Mouse (Mus musculus): Measurements from ENCODE around the gene Olfr361. TPM values are rescaled to one million over a fixed set of nuclear protein-coding genes. Genes with fewer than 3 reads are reported as not detected.
"Not testable (repeated sequence)": the region's sequence is repeated elsewhere in the genome, so short reads cannot be mapped to it uniquely, and the experiment has no call there.

Olfr361 gene
- polyA plus RNA-seq (2017; shearing (Covaris generic)): not detected

- ATAC-seq: not testable (repeated sequence)
Measured at GRCm38 (mm10) chr2:37089190-37089589, at the start of gene Olfr361. Gene Olfr361 (minus strand): TSS chr2:37089290.

GRCm38 (mm10) chr2:37117810-37118209 is 28.7 kb upstream of the Olfr361 start, which contains the start of gene Olfr362:
Gene Olfr362 (minus strand): TSS chr2:37117910.
- no peak for ATAC-seq

GRCm38 (mm10) chr2:37065446-37065845 is 23.6 kb downstream of the Olfr361 start, which contains the start of gene Olfr360:
Gene Olfr360 (plus strand): TSS chr2:37065746.
- no peak for ATAC-seq

Other genes starting within 250 kb of the Olfr361 start
- gene Olfr350, start 243.0 kb downstream of the Olfr361 start, polyA plus RNA-seq (2017; shearing (Covaris generic)): not detected
- gene Olfr351, start 226.6 kb downstream of the Olfr361 start, polyA plus RNA-seq (2017; shearing (Covaris generic)): not detected
- not detected for gene Olfr352, start 220.8 kb downstream of the Olfr361 start, polyA plus RNA-seq (2017; shearing (Covaris generic))
- not detected for gene Olfr353, start 196.4 kb downstream of the Olfr361 start, polyA plus RNA-seq (2017; shearing (Covaris generic))
- gene Olfr354, start 183.6 kb downstream of the Olfr361 start, polyA plus RNA-seq (2017; shearing (Covaris generic)): under 1 TPM in 1 of 2 experiments, not detected in 1; 0.09 TPM
- under 1 TPM in 1 of 2 experiments, not detected in 1; 0.44 TPM for gene Olfr355, start 160.4 kb downstream of the Olfr361 start, polyA plus RNA-seq (2017; shearing (Covaris generic))
- gene Olfr356, start 152.2 kb downstream of the Olfr361 start, polyA plus RNA-seq (2017; shearing (Covaris generic)): not detected
- not detected for gene Olfr357, start 95.5 kb downstream of the Olfr361 start, polyA plus RNA-seq (2017; shearing (Covaris generic))
- gene Olfr358, start 80.0 kb downstream of the Olfr361 start, polyA plus RNA-seq (2017; shearing (Covaris generic)): not detected
- gene Olfr360, start 23.5 kb downstream of the Olfr361 start, polyA plus RNA-seq (2017; shearing (Covaris generic)): not detected
- not detected for gene Olfr362, start 28.6 kb upstream of the Olfr361 start, polyA plus RNA-seq (2017; shearing (Covaris generic))
- not detected for gene Olfr364-ps1, start 50.0 kb upstream of the Olfr361 start, polyA plus RNA-seq (2017; shearing (Covaris generic))
- not detected for gene Olfr365, start 98.9 kb upstream of the Olfr361 start, polyA plus RNA-seq (2017; shearing (Covaris generic))
- not detected for gene Olfr366, start 122.3 kb upstream of the Olfr361 start, polyA plus RNA-seq (2017; shearing (Covaris generic))
- gene Olfr368, start 237.2 kb upstream of the Olfr361 start, polyA plus RNA-seq (2017; shearing (Covaris generic)): not detected